In genomic region chr19:53389417-53389816, GRCm38 (mm10) we compare ENCODE assay signal across 9 mouse cellular contexts. TPM values are rescaled to one million over a fixed set of nuclear protein-coding genes. Genes with fewer than 3 reads are reported as not detected.
DNase-seq lines count a peak whose midpoint lies in the region; ATAC-seq and TF ChIP-seq lines count a peak whose summit lies in the region.
"Had no signal": no experiment of that assay in that cellular context is flagged by ENCODE, and none has a peak within 500 bp of the region (broad histone marks: within the 10 kb centered on the region; RNA-seq: fewer than 3 reads in every experiment).

No protein-coding gene starts in this region.

- no peak for ATAC-seq in embryonic facial prominence, embryonic 12.5 days (ENCODE audit: insufficient number of reproducible peaks, insufficient read depth, low FRiP score, low TSS enrichment)
- no peak for ATAC-seq in intestine, embryonic 15.5 days
- ATAC-seq in neural tube, embryonic 12.5 days (ENCODE audit: low FRiP score, low read depth) = no peak
- ATAC-seq in frontal cortex, adult (ENCODE audit: low TSS enrichment) = no peak

- no peaks in the 10 kb centered on the region for H3K9me3 ChIP-seq in embryonic facial prominence, embryonic 12.5 days
- no peaks in the 10 kb centered on the region for H3K9me3 ChIP-seq in intestine, embryonic 15.5 days
- H3K9me3 ChIP-seq in neural tube, embryonic 12.5 days = no peaks in the 10 kb centered on the region

- DNase-seq in layer of hippocampus, adult 2 months (ENCODE audit: low spot score in 2 of 2) = no peak
- DNase-seq in layer of hippocampus, postnatal 14 days (ENCODE audit: low spot score in 2 of 2) = no peak
- DNase-seq in adrenal gland, postnatal 25 days = no peak
- no peak for DNase-seq in adrenal gland, adult 8-10 months

- H3K36me3 ChIP-seq in embryonic facial prominence, embryonic 12.5 days = peaks cover 28% of the 10 kb centered on the region
- H3K36me3 ChIP-seq in intestine, embryonic 15.5 days = peaks cover 11% of the 10 kb centered on the region; the same call in 1 of the 2 replicates
- H3K36me3 ChIP-seq in neural tube, embryonic 12.5 days = peaks cover 31% of the 10 kb centered on the region

- peak overlapping the region; percentile 92 for H3K4me3 ChIP-seq in layer of hippocampus, adult 2 months
- H3K4me3 ChIP-seq in embryonic facial prominence, embryonic 12.5 days = peak overlapping the region; percentile 99
- H3K4me3 ChIP-seq in intestine, embryonic 15.5 days (replicated peaks) = peak overlapping the region; percentile 100
- H3K4me3 ChIP-seq in neural tube, embryonic 12.5 days = peak overlapping the region; percentile 99

- TF ChIP-seq CTCF in layer of hippocampus, adult 2 months (conservative IDR thresholded peaks at IDR 0.05) = no peak

- WGBS in embryonic facial prominence, embryonic 12.5 days = 14% methylated on average over 6 of the region's 6 CpGs
- WGBS in intestine, embryonic 15.5 days = 17% methylated on average over 6 of the region's 6 CpGs
- 26% methylated on average over 6 of the region's 6 CpGs for WGBS in neural tube, embryonic 12.5 days

- peak overlapping the region; percentile 97 for H3K9ac ChIP-seq in embryonic facial prominence, embryonic 12.5 days
- H3K9ac ChIP-seq in intestine, embryonic 15.5 days = peak overlapping the region; percentile 99
- peak overlapping the region; percentile 99 for H3K9ac ChIP-seq in neural tube, embryonic 12.5 days

- peak overlapping the region; percentile 54 for H3K4me2 ChIP-seq in embryonic facial prominence, embryonic 12.5 days (replicated peaks)
- H3K4me2 ChIP-seq in intestine, embryonic 15.5 days (replicated peaks) = peak overlapping the region; percentile 56
- H3K4me2 ChIP-seq in neural tube, embryonic 12.5 days (replicated peaks) = peak overlapping the region; percentile 74

- H3K4me1 ChIP-seq in embryonic facial prominence, embryonic 12.5 days = peaks cover 10% of the 10 kb centered on the region
- peaks cover 10% of the 10 kb centered on the region; the same call in 1 of the 2 replicates for H3K4me1 ChIP-seq in intestine, embryonic 15.5 days (replicated peaks)
- peaks cover 13% of the 10 kb centered on the region for H3K4me1 ChIP-seq in neural tube, embryonic 12.5 days

- H3K27me3 ChIP-seq in embryonic facial prominence, embryonic 12.5 days = no peaks in the 10 kb centered on the region
- no peaks in the 10 kb centered on the region for H3K27me3 ChIP-seq in intestine, embryonic 15.5 days (replicated peaks)
- H3K27me3 ChIP-seq in neural tube, embryonic 12.5 days (replicated peaks) = no peaks in the 10 kb centered on the region

- H3K27ac ChIP-seq in layer of hippocampus, adult 2 months = peak overlapping the region; percentile 91
- peak overlapping the region; percentile 99 for H3K27ac ChIP-seq in embryonic facial prominence, embryonic 12.5 days
- H3K27ac ChIP-seq in intestine, embryonic 15.5 days = peak overlapping the region; percentile 98
- H3K27ac ChIP-seq in neural tube, embryonic 12.5 days = no peak overlapping the region

RNA-seq across cellular contexts. Expression of gene Smndc1, which starts 1.0 kb away (rescaled TPM):
- 10 to 100 TPM; 39.9 to 40.7 TPM for total RNA-seq in layer of hippocampus, adult 2 months (2021)
- total RNA-seq in layer of hippocampus, postnatal 14 days (2021) = 10 to 100 TPM; 34.9 to 36.8 TPM
- 40.7 and 48.3 TPM in 2 replicates for polyA plus RNA-seq in embryonic facial prominence, embryonic 12.5 days (2016; fragmentation: Nextera tagmentation; extraction: Ambion mirVana)
- polyA plus RNA-seq in intestine, embryonic 15.5 days (2015; fragmentation: Nextera tagmentation; extraction: Ambion mirVana) = 42.0 and 42.7 TPM in 2 replicates
- polyA plus RNA-seq in neural tube, embryonic 12.5 days (2016; fragmentation: Nextera tagmentation; extraction: Ambion mirVana) = 40.4 and 42.5 TPM in 2 replicates
- total RNA-seq in adrenal gland, postnatal 25 days (2021) = 44.9 and 49.6 TPM in 2 replicates
- 10 to 100 TPM; 40.5 to 49.4 (median 45.6) TPM for total RNA-seq in adrenal gland, adult 8-10 months (2022)

RNA-seq across cellular contexts. Expression of gene Gm10197, which starts 17.9 kb away (rescaled TPM):
- not detected for total RNA-seq in layer of hippocampus, adult 2 months (2021)
- not detected for total RNA-seq in layer of hippocampus, postnatal 14 days (2021)
- polyA plus RNA-seq in embryonic facial prominence, embryonic 12.5 days (2016; fragmentation: Nextera tagmentation; extraction: Ambion mirVana) = not detected in 2 replicates
- polyA plus RNA-seq in intestine, embryonic 15.5 days (2015; fragmentation: Nextera tagmentation; extraction: Ambion mirVana) = 1.4 TPM in 1 of 2 replicates, not detected in the other
- not detected in 2 replicates for polyA plus RNA-seq in neural tube, embryonic 12.5 days (2016; fragmentation: Nextera tagmentation; extraction: Ambion mirVana)
- total RNA-seq in adrenal gland, postnatal 25 days (2021) = not detected in 2 replicates
- not detected for total RNA-seq in adrenal gland, adult 8-10 months (2022)
- total RNA-seq: gastrocnemius, adult 8-10 months had no signal
